Mouse (Mus musculus): ENCODE measurements at regions not wholly inside any gene's neighbourhood (a gene's known extent, or its start where the extent isn't known, plus 50 kb on each side); places are given as distances from the start of the nearest gene placed in this dataset.
A peak's percentile ranks its signal among the peaks of the same experiment; 100 is the strongest.

- DNase-seq = no peak
Observed at GRCm38 (mm10) chr4:125439856-125440255, 50.6 kb upstream of the Grik3 start.

GRCm38 (mm10) chr4:125437161-125437822, 53.2 kb upstream of the Grik3 start:
- no peak for DNase-seq

- DNase-seq = no peak
Observed at GRCm38 (mm10) chr4:125433511-125433910, 57.0 kb upstream of the Grik3 start.

GRCm38 (mm10) chr4:125431648-125432047, 58.9 kb upstream of the Grik3 start:
- DNase-seq = no peak

- no peak for DNase-seq
Observed at GRCm38 (mm10) chr4:125430845-125431244, 59.7 kb upstream of the Grik3 start.

- no peak for DNase-seq
Observed at GRCm38 (mm10) chr4:125428736-125429135, 61.8 kb upstream of the Grik3 start.

- DNase-seq = no peak
Observed at GRCm38 (mm10) chr4:125420561-125421241, 69.8 kb upstream of the Grik3 start.

GRCm38 (mm10) chr4:125419491-125420255, 70.8 kb upstream of the Grik3 start:
- DNase-seq = no peak

GRCm38 (mm10) chr4:125415308-125415707, 75.2 kb upstream of the Grik3 start:
- no peak for DNase-seq

- no peak for DNase-seq
Observed at GRCm38 (mm10) chr4:125413833-125414719, 76.4 kb upstream of the Grik3 start.

- no peak for DNase-seq
Observed at GRCm38 (mm10) chr4:125410736-125411441, 79.6 kb upstream of the Grik3 start.

- no peak for DNase-seq
Observed at GRCm38 (mm10) chr4:125399376-125400112, 91.0 kb upstream of the Grik3 start.

- no peak for DNase-seq
Observed at GRCm38 (mm10) chr4:125397007-125397461, 93.5 kb upstream of the Grik3 start.

- DNase-seq = no peak
Observed at GRCm38 (mm10) chr4:125391269-125391668, 99.2 kb upstream of the Grik3 start.

- DNase-seq = no peak
Observed at GRCm38 (mm10) chr4:125385811-125386210, 104.7 kb upstream of the Grik3 start.

GRCm38 (mm10) chr4:125364011-125364410, 126.5 kb upstream of the Grik3 start:
- no peak for DNase-seq

GRCm38 (mm10) chr4:125361611-125362520, 128.6 kb upstream of the Grik3 start:
- no peak for DNase-seq

- DNase-seq = no peak
Observed at GRCm38 (mm10) chr4:125358356-125358755, 132.1 kb upstream of the Grik3 start.

GRCm38 (mm10) chr4:125356441-125356840, 134.1 kb upstream of the Grik3 start:
- peak; percentile 7 for DNase-seq

- DNase-seq = no peak
Observed at GRCm38 (mm10) chr4:125354742-125355141, 135.8 kb upstream of the Grik3 start.
